Mouse (Mus musculus) MEL (cell line): ENCODE data around the gene Maml3.

Experiments used
- E2F4 ChIP-seq: IDR thresholded peaks from 2 replicates; pipeline ENCODE4 v1.6.1; 2011; ENCODE audit warnings: low read depth, low read length, improper control_type of control experiment, borderline replicate concordance
- ELF1 ChIP-seq: IDR thresholded peaks from 2 replicates; pipeline ENCODE4 v1.6.1; 2014; ENCODE audit warnings: low read depth, mild to moderate bottlenecking, inconsistent platforms, low read length, improper control_type of control experiment, moderate library complexity
- POLR2A ChIP-seq, 2 experiments: IDR thresholded peaks; 2 replicates each; pipeline ENCODE4 v1.6.1; 2011 to 2012; ENCODE audit warnings: low read length in 2 of 2, mild to moderate bottlenecking in 2 of 2, control low read depth in 1 of 2, improper control_type of control experiment in 1 of 2, low read depth in 1 of 2, moderate library complexity in 1 of 2; ENCODE audit not compliant: control insufficient read depth in 1 of 2, insufficient read depth in 1 of 2, poor library complexity in 1 of 2
- SMC3 ChIP-seq: IDR thresholded peaks from 2 replicates; pipeline ENCODE4 v1.6.1; 2011; ENCODE audit warnings: low read depth, low read length, improper control_type of control experiment
- ZNF384 ChIP-seq: IDR thresholded peaks from 2 replicates; pipeline ENCODE4 v1.6.1; 2012; ENCODE audit warnings: low read depth, mild to moderate bottlenecking, inconsistent platforms, low read length, improper control_type of control experiment

GRCm38 (mm10) chr3:51757032-51757431 is 347.8 kb downstream of the Maml3 start:
- TF ChIP-seq POLR2A (IDR thresholded peaks at IDR 0.05; ENCODE audit: control insufficient read depth in 1 of 2, insufficient read depth in 1 of 2, low read depth in 1 of 2, low read length in 2 of 2, poor library complexity in 1 of 2) (no peak), E2F4 (no peak), ELF1 (no peak), SMC3 (no peak), ZNF384 (no peak)
